ENCODE assay signal across 23 mouse cellular contexts in the genomic region with DNA sequence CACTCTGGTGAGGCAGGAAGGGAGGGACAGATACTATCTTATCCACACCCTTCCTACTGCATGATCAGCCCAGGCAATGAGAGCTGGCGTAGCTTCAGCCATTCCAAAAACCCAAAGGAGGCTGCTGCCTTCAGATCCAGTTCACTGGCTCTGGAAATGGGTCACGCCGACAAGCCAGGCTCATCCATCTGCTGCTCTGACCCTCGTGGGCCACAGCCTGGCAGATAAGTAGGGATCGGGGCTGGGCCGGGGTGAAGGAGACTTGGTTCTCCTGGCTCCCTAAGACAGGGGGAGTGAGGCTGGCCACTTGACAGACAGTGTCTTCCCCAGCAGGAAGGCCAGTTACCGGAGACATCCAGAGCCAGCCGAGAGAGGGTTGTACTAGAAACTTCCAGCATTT.
A peak's percentile ranks its signal among the peaks of the same experiment; 100 is the strongest.
DNase-seq lines count a peak whose midpoint lies in the region; ATAC-seq and TF ChIP-seq lines count a peak whose summit lies in the region.
"Had no signal": no experiment of that assay in that cellular context is flagged by ENCODE, and none has a peak within 500 bp of the region (broad histone marks: within the 10 kb centered on the region; RNA-seq: fewer than 3 reads in every experiment).

No protein-coding gene starts in this region.

- TF ChIP-seq POLR2A in cerebellum, adult 2 months (IDR thresholded peaks at IDR 0.05; ENCODE audit: borderline replicate concordance, insufficient read depth, low read length) = no peak

- ATAC-seq in cerebellum, adult (ENCODE audit: insufficient number of reproducible peaks, low FRiP score, low TSS enrichment) = peak; percentile 82
- ATAC-seq in CD4-positive, CD25-positive, alpha-beta regulatory T cell, adult 4 months = no peak
- ATAC-seq: forebrain, postnatal 0 days; intestine, postnatal 0 days had no signal

- no peak for TF ChIP-seq CTCF in left cerebral cortex, adult 2 months (IDR thresholded peaks at IDR 0.05)
- TF ChIP-seq CTCF in cerebellum, adult 2 months (IDR thresholded peaks at IDR 0.05; ENCODE audit: borderline replicate concordance, insufficient read depth, low read depth, low read length) = no peak

- no peaks in the 10 kb centered on the region for H3K27me3 ChIP-seq in cerebellum, adult 2 months (ENCODE audit: control insufficient read depth, insufficient read depth, low read length)
- H3K27me3 ChIP-seq: kidney, embryonic 15.5 days; limb, embryonic 15.5 days had no signal

- WGBS in cerebellum, adult 2 months = 9% methylated on average over 8 of the region's 8 CpGs

- H3K4me3 ChIP-seq in left cerebral cortex, adult 2 months = no peak overlapping the region
- H3K4me3 ChIP-seq in cerebellum, adult 2 months (replicated peaks; ENCODE audit: insufficient read depth, low read depth, low read length) = no peak overlapping the region
- H3K4me3 ChIP-seq: heart, adult 2 months; kidney, embryonic 15.5 days; limb, embryonic 15.5 days; midbrain, embryonic 10.5 days had no signal

- H3K4me1 ChIP-seq in cerebellum, adult 2 months (ENCODE audit: control insufficient read depth, insufficient read depth, low read length) = peaks cover 11% of the 10 kb centered on the region
- H3K4me1 ChIP-seq: kidney, embryonic 15.5 days; limb, embryonic 15.5 days had no signal

- intact Hi-C loops in left cerebral cortex, adult 2 months (cut with DNase I) = no loop called here

- no peak for DNase-seq in cerebellum, postnatal 4 days (ENCODE audit: low spot score in 2 of 2)
- DNase-seq in left cerebral cortex, adult 2 months (ENCODE audit: extremely low spot score in 1 of 2, low spot score in 2 of 2) = no peak
- no peak for DNase-seq in left cerebral cortex, adult 11 months (ENCODE audit: low spot score)
- peak; percentile 53 to 62 for DNase-seq in cerebellum, adult 2 months
- DNase-seq in cerebellum, postnatal 25 days = peak; percentile 47 to 56
- DNase-seq in lung, postnatal 25 days (ENCODE audit: low spot score) = no peak
- DNase-seq: adrenal gland, postnatal 25 days; forebrain, postnatal 0 days; gastrocnemius, postnatal 36 days; heart, adult 2 months; kidney, postnatal 36 days; layer of hippocampus, postnatal 36 days; lung, embryonic 14.5 days; lung, postnatal 36 days; right cerebral cortex, postnatal 14 days; spleen, adult 18-20 months had no signal

- peak overlapping the region; percentile 15; the same call in 1 of the 2 replicates for H3K27ac ChIP-seq in left cerebral cortex, adult 2 months
- H3K27ac ChIP-seq in cerebellum, adult 2 months (ENCODE audit: insufficient read depth, low read length) = no peak overlapping the region
- H3K27ac ChIP-seq: heart, adult 2 months; kidney, embryonic 15.5 days; limb, embryonic 15.5 days; liver, embryonic 14.5 days; midbrain, embryonic 10.5 days had no signal

Comparison
In these comparisons a context has a peak if more than half of its experiments do, and no peak if none do; other contexts are left out.
1. DNase-seq: peak in cerebellum, adult 2 months (2 of 2) and cerebellum, postnatal 25 days (2 of 2); none in cerebellum, postnatal 4 days (0 of 2), left cerebral cortex, adult 2 months (0 of 2), left cerebral cortex, adult 11 months (single experiment) and lung, postnatal 25 days (single experiment).